Mouse (Mus musculus) frontal cortex, adult (tissue): ENCODE measurements around the gene Cuedc1.
"Not testable (repeated sequence)": the region's sequence is repeated elsewhere in the genome, so short reads cannot be mapped to it uniquely, and the experiment has no call there.

Experiments used
- ATAC-seq: cut with Nextera tagmentation; 2 replicates; pipeline ENCODE4 v1.9.2; 2017; ENCODE audit warnings: mild to moderate bottlenecking, moderate library complexity, mixed read lengths; ENCODE audit not compliant: low TSS enrichment

Cuedc1 gene

DNA sequence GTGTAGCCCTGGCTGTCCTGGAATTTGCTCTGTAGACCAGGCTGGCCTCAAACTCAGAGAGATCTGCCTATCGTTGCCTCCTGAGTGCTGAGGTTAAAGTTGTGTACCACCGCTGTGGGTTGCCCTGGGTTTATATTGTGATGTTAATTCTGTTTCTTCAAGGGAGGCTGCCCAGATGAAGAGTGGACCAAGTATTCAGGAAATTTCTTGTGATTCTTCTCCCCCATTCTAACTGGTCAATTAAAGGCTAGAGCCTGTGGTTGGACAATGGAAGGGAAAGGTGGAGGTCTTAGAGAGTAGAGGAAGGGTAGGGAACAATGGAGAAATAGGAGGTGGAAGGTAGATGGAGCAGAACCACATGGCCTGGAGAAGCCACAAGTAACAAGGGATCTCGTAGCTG is 72.7 kb downstream of the Cuedc1 start:
- no peak for ATAC-seq

DNA sequence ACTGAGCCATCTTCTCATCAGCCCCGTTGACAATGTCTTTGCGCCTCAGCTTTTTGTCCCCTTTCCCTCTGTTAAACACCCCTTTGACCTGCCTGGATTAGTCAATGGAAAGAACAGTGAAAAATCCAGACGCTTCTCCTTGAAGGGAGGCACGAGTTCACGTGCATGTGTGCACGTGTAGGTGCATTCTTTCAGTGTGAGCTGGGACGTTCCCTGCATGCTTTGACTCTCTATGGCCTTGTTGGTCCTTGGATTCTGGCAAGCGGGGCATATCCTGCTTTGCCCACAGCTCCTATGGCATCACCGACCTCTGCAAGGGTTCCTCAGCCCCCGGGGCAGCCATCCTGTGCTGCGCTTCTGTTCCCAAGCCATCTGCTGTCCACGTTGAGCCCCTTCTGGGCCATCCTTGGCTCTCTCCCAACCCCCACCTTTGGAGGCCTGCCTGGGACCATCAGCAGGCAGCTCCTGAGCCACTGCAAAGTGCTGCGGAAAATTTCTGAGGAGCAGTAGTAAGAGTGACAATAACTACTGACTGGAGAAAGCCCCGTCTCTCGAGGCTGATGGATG is 74.1 kb downstream of the Cuedc1 start:
- no peak for ATAC-seq

DNA sequence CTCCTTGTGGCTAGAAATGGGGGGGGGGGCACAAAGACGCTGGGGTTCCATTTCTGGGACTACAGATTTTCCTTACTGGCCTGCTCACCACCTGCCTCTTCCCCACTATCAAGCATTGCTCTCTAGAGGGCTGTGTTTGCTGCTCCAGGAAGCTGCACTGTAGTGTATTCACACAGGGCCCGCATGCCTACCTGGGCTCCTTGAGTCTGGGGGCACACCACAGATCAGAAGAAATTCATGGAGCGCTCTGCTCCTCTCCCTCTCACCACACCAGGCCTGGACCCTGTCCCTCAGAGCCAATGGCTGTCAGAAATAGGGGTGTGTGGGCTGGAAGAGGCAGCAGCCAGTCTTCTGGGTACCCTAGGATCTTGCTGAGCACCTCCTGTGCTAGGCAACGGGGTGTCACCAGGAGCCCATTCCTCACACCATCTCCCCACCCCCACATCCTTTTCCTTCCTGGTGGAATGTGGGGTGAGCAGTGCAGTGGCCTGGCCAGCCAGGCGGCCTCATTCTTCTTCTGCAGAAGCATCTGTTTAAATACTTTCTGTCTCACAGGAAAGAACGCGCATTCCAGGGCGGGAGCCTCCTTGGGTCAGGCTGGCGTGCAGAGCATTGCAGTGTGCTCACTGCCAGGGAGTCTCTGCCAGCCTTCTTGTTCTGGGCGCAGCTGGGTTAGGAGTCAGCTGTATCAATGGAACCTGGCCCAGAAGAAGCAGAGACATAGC is 74.9 kb downstream of the Cuedc1 start:
- ATAC-seq, result peak; percentile 67; the same call in 1 of the 2 replicates

DNA sequence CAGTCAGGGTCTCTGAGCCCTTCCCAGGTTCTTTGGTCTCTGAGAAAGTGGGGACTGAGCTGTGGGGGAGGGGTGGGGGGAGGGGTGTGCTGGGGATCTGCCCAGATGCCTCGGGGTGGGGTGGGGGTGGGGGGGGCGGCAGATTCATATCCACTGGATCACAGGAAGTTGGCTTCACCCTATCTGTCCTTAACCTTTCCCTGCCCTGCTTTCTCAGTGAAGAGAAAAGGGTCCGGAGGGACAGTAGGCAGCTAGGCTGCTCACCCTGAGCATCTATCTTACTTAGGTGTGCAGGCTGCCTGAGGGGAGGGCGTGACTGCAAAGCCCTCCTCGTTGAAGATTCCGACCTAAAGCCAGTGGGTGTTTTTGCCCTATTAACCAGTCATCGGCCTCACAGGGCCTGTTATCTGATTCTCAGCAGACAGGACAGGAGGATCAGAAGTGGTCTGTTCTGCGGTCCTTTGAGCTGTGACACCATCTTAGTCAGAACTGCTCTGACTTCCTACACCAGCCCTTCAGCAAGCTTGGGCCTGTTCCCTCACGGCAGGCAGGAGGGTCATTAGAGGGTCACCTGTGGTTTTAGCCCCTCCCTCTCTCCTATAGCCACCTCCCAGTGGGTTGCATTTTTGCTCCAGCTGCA is 75.6 kb downstream of the Cuedc1 start:
- ATAC-seq, result no peak

DNA sequence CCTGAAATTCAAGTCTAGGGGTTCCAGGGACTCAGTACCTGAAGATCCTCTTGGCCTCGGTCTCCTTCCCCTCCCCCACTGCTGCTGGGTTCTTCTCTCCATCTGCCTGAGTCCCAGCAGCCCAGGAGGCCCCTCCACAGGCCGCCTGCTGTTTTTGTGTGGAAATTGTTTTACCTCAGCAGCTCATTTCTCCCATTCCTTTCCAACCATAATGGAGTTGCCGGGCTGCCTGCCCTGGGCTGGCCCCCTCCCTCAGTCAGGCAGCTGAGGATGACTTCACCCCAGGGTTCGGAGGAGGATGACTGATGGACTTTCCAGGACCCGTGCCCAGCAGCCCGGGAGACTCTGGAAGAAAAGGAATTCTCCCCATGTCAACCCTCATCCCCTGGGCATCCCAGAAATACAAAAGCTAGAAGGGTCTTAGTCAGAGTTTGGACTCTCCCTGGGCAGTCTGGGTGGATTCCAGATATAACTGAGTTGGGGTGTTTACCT is 82.7 kb downstream of the Cuedc1 start:
- no peak; the same call in 1 of the 2 replicates for ATAC-seq

DNA sequence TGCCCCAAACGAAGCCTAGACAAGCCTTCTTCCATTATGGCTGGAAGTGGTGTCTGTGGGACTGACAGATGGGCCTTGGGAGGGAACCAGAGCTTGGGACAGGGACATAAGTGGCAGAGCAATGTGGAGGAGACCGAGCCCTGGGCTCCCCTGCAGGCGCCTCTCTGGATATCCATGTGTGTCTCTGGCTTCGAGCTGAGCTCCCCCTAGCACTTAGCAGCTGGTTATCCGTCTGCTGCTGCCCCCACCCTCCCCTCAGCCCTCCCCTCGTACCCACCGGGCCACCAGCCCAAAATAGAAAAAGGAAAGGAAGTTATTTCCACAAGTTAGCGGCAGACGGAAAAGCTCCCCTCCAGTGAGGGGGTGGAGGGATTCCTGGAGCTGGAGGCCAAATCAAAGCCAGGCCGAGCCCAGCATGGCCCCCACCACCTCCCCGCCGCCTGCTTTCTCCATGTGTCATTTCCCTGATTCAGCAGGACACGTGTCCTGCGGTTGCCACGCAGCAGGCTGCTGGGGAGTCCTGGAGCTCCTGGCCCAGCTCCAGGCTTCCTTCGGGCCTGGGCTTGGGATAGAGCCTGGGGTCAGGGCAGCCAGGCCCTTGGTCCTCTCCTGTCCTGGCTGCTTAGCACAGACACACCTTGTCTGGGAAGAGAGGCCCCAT is 83.2 kb downstream of the Cuedc1 start:
- peak; percentile 55 for ATAC-seq

DNA sequence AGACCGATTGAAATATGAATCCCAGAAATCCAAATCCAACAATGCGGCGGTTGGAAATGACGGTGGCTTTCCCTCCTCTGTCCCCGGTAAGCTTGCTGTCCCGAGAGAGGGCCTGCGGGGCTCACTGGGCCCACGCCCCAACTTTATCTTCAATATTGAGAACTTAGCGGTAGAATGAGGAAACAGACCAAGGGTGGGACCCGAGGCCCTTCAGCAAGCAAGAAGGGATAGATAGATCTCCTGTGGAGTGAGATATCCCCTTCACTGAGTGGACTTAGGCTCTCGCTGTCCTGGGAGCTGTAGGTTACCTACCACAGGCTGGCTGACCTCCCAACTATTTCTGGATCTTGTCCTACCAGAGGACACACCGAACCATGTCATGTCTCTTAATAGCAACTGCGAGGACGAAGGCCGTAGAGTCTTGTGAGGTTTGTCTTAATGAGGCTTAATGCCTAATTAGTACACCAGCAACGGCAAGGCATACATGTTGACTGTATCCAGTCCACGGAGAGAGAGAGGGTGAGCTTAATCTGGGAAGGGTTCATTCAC is 86.8 kb downstream of the Cuedc1 start:
- ATAC-seq, result no peak

DNA sequence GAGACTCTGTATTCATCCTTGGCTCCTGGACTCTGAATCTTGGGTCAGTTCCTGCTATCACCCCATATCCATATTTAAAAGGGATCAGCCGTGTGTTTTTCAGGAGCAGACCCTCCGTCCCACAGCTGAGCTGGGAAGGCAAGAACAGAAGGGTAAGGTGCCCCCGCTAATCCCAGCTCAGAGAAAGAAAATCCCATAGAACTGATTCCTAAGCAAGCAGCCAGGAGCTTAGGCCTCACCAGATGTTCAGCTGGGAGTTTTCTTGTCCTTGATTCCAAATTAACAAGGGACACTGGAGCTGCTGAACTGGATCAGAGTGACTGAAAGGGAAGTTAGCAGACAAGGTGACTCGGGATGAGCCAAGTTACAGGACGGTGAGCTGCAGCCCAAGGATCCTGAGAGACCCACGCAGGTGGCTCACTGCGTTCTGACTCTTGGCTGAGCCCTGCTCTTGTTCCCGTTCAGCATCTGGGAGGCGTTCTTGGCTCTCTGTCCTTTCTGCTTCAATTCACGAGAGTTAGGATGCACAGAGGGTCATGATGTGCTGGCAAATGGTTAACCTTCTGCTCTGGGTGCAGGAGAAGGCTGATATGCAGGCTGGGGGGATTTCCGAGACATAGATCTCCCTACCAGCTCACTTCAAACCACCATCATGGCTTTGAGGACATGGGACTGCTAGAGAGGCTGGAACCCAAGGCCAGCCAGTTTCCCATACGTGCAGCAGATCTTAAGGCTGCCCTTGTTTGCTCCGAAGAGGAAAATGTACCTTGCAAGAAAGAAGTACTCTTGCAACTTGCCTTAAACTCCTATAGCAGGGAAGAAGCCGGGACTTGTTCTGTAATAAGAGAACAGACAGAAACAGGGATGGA is 88.5 kb downstream of the Cuedc1 start:
- no peak for ATAC-seq

DNA sequence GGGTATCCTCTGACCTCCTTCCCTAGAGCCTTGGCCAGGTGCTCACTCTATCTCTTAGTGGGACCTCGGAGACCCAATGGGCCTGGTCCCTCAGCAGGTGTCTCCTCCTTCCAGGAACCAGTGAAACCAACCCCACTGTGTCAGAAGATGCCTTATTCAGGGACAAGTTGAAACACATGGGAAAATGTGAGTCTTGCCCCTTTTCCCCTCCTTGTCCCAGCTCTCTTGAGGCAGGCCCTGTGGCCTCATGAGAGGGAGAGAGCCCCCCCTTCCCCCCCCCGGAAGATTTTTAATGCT is 89.0 kb downstream of the Cuedc1 start:
- ATAC-seq, result no peak

DNA sequence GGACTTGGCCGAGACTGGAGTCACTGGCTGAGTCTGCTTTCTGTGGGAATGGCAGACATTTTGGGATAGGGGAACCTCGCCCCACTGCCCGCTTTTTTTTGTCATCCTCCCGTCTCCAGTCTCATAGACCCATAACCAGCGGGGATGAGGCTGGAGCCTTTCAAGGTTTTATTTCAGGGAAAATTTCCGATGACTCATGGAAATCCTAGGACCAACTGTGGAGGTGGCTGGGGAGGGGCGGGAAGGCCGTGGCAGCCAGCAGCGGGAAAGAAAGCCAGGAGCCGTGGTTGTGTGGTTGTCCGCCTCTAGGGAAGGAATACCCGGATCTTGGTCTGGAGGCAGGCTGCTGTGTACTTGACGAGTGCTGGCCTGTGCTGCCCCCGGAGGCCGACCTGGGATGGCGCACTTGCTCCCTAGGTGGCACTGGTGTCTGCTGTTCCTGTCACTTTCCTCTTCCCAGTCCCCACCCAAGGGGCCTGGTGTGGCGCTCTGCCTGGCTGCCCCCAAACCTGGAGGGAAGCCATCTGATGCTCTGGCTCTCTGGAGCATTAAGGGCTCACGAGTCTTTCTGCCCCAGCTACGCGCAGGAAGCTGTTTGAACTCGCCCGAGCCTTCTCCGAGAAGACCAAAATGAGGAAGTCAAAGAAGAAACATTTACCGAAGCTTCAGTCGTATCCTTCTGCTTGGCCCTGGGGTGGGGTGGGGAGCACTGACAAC is 89.7 kb downstream of the Cuedc1 start:
- ATAC-seq, result peak; percentile 95

DNA sequence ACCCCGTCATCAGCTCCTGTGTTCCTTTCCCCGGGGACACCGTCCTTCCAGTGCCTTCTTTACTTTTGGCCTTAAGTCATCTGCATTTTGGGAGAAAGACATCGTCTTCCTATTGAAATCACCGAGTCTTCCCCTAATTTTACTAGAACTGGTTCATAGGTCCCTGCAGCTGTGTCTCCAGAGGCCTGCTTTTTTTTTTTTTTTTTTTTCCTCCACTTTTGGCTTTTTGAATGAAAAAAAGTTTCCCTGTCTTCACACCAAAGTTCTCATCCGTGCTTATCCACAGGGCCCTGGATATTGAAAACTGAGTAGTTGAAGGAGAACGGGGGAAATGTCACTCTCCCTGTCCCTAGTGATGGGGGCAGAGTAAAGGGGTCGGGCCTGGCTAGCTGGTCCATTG is 90.4 kb downstream of the Cuedc1 start:
- ATAC-seq, result no peak

DNA sequence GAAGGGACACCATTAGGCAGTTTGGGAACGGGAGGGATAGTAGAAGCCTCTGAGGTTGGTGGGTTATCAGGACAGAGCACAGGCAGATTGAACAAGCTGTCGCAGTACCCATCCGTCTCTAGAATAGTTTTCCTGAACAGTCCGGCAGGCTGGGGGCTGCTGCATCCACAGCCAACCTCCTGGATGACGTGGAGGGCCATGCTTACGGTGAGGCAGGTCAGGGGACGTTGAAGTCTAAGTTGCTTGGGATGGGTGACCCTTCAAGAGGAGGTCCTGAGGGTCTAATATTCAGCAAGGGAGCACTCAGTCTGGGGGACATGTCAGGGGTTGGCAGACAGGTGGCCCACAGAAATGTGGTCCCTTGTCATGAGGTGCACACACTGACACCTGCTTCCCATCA is 90.8 kb downstream of the Cuedc1 start:
- no peak for ATAC-seq

DNA sequence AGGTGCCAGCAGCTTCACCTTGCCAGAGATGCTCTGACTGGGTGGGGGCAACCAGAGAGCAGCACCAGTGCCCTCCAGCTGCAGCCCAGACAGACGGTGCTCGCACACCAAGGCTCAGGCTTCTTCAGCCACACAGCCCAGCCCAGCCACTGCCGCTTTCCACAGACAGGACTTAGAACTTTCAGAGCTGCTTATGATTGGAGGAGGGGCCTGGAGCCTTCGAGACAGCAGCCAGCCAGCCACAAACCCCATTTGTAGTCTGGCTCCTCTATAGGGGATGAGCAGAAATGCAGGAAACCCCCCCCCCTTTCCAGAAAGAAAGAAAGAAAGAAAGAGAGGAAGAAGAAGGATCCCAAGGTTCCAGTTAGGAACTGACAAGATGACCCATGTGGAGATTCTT is 94.7 kb downstream of the Cuedc1 start:
- no peak for ATAC-seq

DNA sequence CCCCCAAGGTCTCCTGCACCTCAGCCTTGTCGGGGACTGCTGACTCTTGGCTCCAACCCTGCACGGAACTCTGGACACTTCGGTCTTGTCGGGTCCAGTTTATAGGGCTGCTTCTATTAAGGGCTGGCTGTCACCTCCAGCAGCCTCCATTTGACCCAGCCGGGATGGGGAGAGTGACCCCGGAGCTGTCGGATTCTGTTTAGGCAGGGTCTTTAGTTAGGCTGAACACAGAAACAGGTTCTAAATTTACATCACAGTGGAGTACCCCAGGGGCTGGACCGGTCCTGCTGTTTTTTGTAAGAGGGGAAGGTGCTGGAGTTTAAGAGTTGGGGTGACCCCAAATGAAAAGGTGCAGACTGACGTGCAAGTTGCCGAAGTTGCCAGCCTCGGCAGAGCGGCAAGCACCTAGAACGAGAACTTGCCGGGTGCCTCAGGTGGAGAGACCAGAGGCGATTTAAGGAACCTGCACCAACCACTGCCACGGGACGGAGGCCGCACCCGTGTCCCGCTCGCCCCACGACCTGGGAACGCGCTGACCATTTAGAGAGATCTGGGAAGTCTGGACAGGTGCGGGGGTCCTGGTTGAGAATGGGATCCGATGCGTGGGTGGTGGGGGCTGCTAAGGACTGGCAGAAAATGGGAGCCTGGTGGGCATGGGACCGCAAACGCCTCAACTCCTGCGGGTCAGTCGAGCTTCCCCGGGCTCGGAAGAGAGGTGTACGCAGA is 95.4 kb downstream of the Cuedc1 start:
- no peak for ATAC-seq

DNA sequence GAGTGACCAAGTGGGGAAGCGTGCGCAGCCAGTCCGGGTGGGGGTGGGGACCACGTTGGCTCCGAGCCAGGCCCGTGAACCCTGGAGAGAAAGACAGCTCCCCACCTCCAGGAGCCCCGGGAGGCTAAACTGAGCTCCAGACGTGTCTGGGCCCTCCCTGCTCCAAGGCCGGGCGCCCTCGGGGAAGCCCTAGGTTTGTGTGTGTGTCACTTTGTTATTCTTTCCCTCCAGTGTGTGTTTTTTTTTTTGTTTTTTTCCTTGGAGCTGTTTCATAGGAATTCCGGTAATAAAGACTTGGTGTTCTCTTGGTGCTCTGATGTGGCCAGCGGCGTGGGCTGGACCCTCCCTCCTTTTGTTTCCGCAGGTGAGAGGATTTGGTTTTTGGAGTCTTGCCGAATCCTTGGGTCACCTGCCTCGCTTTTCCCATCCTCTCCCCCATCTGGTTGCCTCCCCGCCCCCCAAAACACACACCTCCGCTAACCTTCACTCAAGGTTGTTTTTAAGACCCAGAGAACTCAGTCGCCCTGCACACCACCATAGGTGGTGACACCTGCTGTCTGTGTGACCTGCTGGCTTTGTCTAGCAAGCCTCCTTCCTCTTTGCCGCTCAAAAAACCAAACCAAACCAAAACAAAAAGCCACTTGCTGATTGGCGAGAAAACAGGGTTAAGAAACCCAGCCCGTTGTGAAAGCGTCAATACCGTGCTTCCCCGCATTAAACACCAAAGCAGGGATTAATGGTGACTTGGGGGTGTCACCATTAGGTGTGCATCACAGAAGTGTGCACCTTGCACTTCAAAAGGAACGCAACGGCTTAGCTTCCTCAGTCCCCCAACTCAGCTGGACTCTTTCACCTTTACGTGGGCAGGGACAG is 96.2 kb downstream of the Cuedc1 start:
- ATAC-seq, result no peak

DNA sequence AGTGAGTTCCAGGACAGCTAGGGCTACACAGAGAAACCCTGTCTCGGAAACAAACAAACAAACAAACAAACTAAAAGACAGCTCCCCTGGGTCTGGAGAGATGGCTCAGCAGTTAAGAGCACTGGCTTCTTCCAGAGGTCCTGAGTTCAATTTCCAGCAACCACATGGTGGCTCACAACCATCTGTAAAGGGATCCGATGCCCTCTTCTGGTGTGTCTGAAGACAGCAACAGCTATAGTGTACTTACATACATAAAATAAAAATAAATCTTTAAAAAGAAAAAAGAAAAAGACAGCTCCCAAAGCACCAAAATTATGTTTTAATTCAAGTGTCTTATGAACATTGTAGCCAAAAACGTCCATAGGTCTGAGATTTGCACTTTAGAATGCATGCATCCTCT is 97.8 kb downstream of the Cuedc1 start:
- not testable (repeated sequence) for ATAC-seq

DNA sequence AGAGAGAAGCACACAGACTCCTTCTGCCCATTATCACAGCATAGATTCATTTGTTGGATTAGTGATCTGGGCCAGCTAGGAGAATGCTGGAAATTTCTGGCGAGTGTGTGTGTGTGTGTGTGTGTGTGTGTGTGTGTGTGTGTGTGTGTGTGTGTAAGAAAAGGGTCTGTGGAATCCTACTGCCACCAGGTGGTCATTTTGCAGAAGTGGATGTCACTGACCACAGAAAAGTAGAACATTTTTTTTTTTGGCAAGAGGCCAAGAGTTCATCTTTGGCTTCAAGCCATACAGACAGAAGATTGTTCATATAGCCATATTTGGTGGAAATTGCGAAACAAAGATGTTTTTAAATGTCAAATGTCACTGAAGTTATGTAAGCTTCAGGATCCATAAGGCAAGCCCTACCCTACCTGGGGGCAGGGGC is 99.3 kb downstream of the Cuedc1 start:
- ATAC-seq, result no peak

DNA sequence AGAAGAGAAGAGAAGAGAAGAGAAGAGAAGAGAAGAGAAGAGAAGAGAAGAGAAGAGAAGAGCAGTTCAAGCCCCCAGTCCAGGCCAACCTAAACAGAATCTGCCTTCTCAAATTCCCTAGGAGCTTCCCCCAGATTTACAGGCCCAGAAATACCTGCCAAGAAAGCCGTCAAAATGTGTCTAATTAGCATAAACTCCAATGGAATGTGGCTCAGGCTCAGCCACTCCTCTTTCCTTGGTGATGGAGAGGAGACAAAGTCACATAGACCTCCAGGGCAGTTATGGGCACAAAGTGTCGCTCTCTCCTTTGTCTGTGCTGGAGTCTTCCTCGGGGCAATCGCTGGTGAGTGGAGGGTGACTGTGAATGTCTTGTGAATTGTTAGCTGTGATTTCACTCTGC is 100.4 kb downstream of the Cuedc1 start:
- ATAC-seq, result no peak

DNA sequence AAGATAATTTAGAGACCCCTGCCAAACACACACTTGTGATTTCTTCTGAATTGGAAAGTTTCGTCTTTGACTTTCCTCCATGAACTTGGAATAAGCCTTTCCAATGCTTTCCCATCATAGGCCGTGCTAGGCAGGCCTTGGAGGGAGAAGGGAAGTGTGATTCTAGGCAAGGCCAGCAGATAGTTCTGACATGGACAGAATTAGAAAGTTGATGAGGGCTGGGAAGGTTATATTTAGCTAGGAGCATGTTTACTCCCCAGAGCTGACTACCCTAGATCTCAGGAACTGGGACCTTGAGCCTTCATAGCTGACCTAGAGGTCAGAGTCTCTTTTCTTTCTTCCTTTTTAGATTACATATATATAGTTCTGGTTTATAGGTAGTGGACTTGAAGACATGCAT is 103.3 kb downstream of the Cuedc1 start:
- ATAC-seq, result no peak
